Mouse (Mus musculus) kidney, embryonic 14.5 days (tissue): ENCODE measurements at regions not wholly inside any gene's neighbourhood (a gene's known extent, or its start where the extent isn't known, plus 50 kb on each side); places are given as distances from the start of the nearest gene placed in this dataset.

Experiments used
- ATAC-seq: fragments of 200-750 bp; cut with Nextera tagmentation; 2 replicates; pipeline ENCODE4 v1.8.0; 2017; ENCODE audit warnings: moderate number of reproducible peaks, mild to moderate bottlenecking, moderate TSS enrichment, moderate library complexity; ENCODE audit not compliant: low FRiP score, low TSS enrichment
- H3K27ac ChIP-seq: fragments of 300-500 bp; sonication (generic); 2 replicates; pipeline ENCODE4 v1.5.1; 2014; ENCODE audit warnings: low read depth, mild to moderate bottlenecking, low read length, moderate library complexity, mixed read lengths
- H3K27me3 ChIP-seq: fragments of 300-500 bp; sonication (generic); 2 replicates; pipeline ENCODE4 v1.6.1; 2014; ENCODE audit warnings: mild to moderate bottlenecking, low read length; ENCODE audit not compliant: control insufficient read depth, insufficient read depth
- H3K36me3 ChIP-seq: fragments of 300-500 bp; sonication (generic); 2 replicates; pipeline ENCODE4 v1.6.1; 2014; ENCODE audit warnings: low read length, mixed read lengths; ENCODE audit not compliant: control insufficient read depth, insufficient read depth
- H3K4me1 ChIP-seq: fragments of 300-500 bp; sonication (generic); 2 replicates; pipeline ENCODE4 v1.6.1; 2014; ENCODE audit warnings: low read length, mixed read lengths; ENCODE audit not compliant: control insufficient read depth, insufficient read depth
- H3K4me2 ChIP-seq: fragments of 300-500 bp; sonication (generic); replicated peaks from 2 replicates; pipeline ENCODE4 v1.6.1; 2014; ENCODE audit warnings: low read depth, mild to moderate bottlenecking, low read length
- H3K4me3 ChIP-seq: fragments of 300-500 bp; sonication (generic); 2 replicates; pipeline ENCODE4 v1.5.1; 2014; ENCODE audit warnings: mild to moderate bottlenecking, low read length
- H3K9ac ChIP-seq: fragments of 300-500 bp; sonication (generic); 2 replicates; pipeline ENCODE4 v1.6.1; 2014; ENCODE audit warnings: low read depth, mild to moderate bottlenecking, low read length, moderate library complexity
- H3K9me3 ChIP-seq: fragments of 300-500 bp; sonication (generic); 2 replicates; pipeline ENCODE4 v1.6.1; 2016; ENCODE audit warnings: low read length; ENCODE audit not compliant: control insufficient read depth
- WGBS: fragments of 180-500 bp; shearing (Covaris S2); extraction: QIAGEN DNeasy Blood & Tissue Kit; methylation state at CpG from one replicate; pipeline ENCODE4 v1.1.7; 2014; 5-methylcytosine and 5-hydroxymethylcytosine counted together

DNA sequence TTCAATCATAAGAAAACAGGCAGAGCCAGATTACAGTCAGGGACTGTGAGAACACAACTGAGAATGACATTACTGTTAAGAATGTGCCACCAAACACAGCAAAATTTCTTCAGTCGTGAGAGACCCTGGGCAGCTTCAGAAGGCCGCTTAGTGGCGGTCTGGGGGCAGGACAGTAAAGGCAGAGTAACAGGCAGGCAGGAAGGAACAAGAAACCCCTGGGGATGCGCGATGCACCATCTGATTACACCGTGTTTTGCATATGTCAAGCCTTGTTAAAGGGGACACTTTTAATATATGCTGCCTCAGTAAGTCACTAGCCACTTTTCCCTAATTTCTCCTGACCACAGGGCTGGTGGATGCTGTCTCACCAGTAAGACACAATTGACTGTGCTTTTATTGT, 120.0 kb downstream of the Rassf10 start:
- Histone ChIP-seq H3K27ac (no peak overlapping the region), H3K4me2 (no peak overlapping the region), H3K4me3 (no peak overlapping the region), H3K4me1 (peaks cover 9% of the 10 kb centered on the region; the same call in 1 of the 2 replicates), H3K36me3 (no peaks in the 10 kb centered on the region), H3K9me3 (no peaks in the 10 kb centered on the region), H3K27me3 (no peaks in the 10 kb centered on the region), H3K9ac (no peak overlapping the region)
- WGBS = 41% methylated on average over 6 of the region's 6 CpGs
- ATAC-seq = no peak

DNA sequence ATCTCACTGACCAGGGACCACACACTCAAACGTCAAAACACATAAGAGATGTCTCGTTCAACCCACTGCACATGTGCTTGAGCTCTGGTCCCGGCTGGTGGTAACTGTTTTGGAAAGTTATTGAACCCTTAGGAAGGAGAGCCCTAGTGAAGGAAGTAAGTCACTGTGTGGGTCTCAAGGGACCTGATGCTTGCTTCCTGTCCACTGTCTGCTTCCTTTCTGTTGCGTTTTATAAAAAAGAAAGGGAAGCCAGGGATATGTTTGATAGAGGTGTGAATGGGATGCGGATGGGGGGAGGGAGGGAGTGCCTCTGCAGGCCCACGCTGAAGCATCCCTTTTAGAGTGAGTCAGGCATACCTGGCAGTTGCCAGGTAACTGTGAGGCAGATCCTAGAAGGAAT, 121.6 kb downstream of the Rassf10 start:
- Histone ChIP-seq H3K4me3 (no peak overlapping the region), H3K4me2 (no peak overlapping the region), H3K9ac (no peak overlapping the region), H3K27ac (no peak overlapping the region), H3K36me3 (no peaks in the 10 kb centered on the region), H3K4me1 (peaks cover 9% of the 10 kb centered on the region; the same call in 1 of the 2 replicates), H3K27me3 (no peaks in the 10 kb centered on the region), H3K9me3 (no peaks in the 10 kb centered on the region)
- no peak for ATAC-seq
- 72% methylated on average over 6 of the region's 6 CpGs for WGBS

DNA sequence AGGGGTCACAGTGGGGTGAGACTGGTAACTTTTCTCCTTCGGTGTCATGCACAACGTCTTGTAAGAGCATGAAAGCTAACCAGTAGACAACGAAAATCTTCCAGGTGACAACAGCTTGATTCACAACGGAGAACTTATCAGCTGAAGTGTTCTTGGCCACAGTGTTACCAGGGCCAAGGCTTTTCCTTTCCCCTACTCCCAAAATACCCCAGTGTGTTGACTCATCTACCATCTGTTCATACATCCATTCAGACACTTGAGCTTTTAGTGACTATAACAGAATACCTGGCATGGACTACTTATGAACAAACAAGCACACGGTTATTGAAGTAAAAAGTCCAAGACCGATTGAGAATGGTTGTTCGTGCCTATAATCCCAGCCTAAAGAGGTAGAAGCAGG, 122.5 kb downstream of the Rassf10 start:
- Histone ChIP-seq H3K4me2 (no peak overlapping the region), H3K27me3 (no peaks in the 10 kb centered on the region), H3K27ac (no peak overlapping the region), H3K4me1 (peaks cover 4% of the 10 kb centered on the region; the same call in 1 of the 2 replicates), H3K9me3 (no peaks in the 10 kb centered on the region), H3K4me3 (no peak overlapping the region), H3K9ac (no peak overlapping the region), H3K36me3 (no peaks in the 10 kb centered on the region)
- 93% methylated on average over 7 of the region's 7 CpGs for WGBS
- no peak for ATAC-seq

DNA sequence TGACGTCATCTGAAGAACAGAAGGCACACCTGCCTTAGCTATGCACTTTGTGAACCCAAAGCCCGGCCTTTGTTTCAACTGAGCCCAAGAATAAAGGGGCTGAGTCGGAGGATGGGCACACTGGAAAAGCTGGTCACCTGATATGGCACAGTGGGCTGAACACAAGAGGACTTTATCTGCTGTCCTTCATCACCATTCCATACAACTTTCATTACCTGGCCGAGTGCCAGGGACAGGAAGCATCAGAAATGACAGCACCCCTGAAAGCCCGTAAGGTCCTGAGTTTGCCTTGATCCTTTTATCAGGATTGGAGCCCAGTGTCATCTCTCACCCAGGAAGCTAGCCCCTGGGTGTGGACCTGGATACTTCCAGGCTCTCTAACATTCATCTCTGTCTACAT, 126.1 kb upstream of the Arntl start:
- 60% methylated on average over 5 of the region's 5 CpGs for WGBS
- Histone ChIP-seq H3K4me1 (no peaks in the 10 kb centered on the region), H3K27me3 (no peaks in the 10 kb centered on the region), H3K36me3 (no peaks in the 10 kb centered on the region), H3K9ac (no peak overlapping the region), H3K27ac (no peak overlapping the region), H3K4me3 (no peak overlapping the region), H3K9me3 (no peaks in the 10 kb centered on the region), H3K4me2 (no peak overlapping the region)
- ATAC-seq = no peak

DNA sequence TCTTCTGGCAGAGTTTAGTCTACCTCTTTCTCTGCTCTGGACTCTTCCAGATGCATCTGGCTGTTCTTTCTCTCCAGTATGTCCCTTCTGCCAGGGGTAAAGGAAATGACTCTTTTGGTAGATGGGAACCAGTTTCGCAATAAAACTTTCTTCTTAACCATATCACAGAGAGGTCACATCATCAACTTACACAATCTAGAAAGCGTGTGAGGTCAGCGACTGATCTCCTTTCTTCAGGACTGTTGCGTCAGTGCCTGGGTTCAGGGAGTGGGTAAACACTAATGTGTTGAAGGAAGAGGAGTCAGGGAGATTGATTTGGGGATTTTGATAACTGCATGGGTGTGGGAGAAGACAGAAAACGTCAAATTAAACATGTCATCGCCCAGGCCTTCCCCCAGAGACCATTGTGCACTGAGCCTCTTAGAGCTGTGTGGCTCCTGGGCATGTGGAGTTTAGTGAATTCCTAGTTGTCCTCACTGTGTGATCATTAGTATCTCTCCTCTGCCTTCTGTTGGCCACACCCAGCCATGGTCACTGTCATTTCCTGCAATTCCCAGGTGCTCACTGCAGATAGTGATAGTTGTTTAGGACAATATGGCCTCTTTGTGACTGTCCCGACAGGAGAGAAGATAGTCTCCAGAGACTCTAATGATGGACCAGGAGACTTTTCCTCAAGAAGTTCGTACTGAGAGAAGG, 122.2 kb upstream of the Arntl start:
- WGBS = 79% methylated on average over 8 of the region's 8 CpGs
- H3K4me1 ChIP-seq = no peaks in the 10 kb centered on the region
- ATAC-seq = no peak
- H3K36me3 ChIP-seq = no peaks in the 10 kb centered on the region
- no peak overlapping the region for H3K9ac ChIP-seq
- H3K27ac ChIP-seq = no peak overlapping the region
- H3K9me3 ChIP-seq = no peaks in the 10 kb centered on the region
- H3K4me3 ChIP-seq = no peak overlapping the region
- H3K27me3 ChIP-seq = no peaks in the 10 kb centered on the region
- no peak overlapping the region for H3K4me2 ChIP-seq

DNA sequence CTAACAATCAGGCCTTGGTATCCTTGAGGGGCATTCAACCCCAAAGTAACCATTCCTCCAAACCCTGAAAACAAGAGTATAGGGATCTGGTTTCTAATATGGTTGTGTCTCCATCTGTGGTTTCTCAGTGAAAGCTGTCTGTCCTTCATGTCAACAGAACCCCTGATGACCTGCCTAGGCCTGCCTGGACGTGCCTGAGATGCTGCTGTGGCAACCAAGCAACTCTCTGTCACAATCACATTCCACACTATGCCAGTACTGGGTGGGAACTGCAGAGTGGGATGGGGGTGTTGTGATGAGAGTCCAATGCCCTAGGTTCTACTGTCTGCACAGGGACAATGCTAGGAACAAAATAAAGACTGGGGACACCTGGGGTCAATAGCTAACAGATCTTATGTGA, 121.1 kb upstream of the Arntl start:
- WGBS = 48% methylated on average over 1 of the region's 1 CpGs

DNA sequence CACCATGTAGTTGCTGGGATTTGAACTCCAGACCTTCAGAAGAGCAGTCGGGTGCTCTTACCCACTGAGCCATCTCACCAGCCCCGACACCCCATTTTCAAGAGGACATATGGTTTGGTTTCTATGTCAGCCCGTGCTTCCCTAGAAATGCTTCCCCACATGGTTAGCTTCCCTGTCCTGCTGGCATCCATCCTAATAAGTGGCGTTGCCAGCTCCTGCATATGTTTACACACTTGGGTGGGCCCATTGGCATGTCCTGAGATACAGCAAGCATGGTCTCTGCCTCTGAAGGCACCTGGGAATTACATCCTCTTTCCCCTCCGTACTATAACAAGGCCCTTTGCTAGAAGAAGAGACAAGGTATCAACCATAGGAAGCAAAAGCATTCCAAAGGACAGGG, 119.6 kb upstream of the Arntl start:
- Histone ChIP-seq H3K4me3 (no peak overlapping the region), H3K9me3 (no peaks in the 10 kb centered on the region), H3K9ac (no peak overlapping the region), H3K27ac (no peak overlapping the region), H3K4me2 (no peak overlapping the region), H3K27me3 (no peaks in the 10 kb centered on the region), H3K4me1 (no peaks in the 10 kb centered on the region), H3K36me3 (no peaks in the 10 kb centered on the region)
- WGBS = 95% methylated on average over 5 of the region's 5 CpGs
- ATAC-seq = no peak

More for the DNA sequence above, 121.1 kb upstream of the Arntl start:
- Histone ChIP-seq H3K4me2 (no peak overlapping the region), H3K27ac (no peak overlapping the region), H3K9me3 (no peaks in the 10 kb centered on the region), H3K9ac (no peak overlapping the region), H3K4me1 (no peaks in the 10 kb centered on the region), H3K36me3 (no peaks in the 10 kb centered on the region), H3K4me3 (no peak overlapping the region), H3K27me3 (no peaks in the 10 kb centered on the region)
- ATAC-seq = no peak

DNA sequence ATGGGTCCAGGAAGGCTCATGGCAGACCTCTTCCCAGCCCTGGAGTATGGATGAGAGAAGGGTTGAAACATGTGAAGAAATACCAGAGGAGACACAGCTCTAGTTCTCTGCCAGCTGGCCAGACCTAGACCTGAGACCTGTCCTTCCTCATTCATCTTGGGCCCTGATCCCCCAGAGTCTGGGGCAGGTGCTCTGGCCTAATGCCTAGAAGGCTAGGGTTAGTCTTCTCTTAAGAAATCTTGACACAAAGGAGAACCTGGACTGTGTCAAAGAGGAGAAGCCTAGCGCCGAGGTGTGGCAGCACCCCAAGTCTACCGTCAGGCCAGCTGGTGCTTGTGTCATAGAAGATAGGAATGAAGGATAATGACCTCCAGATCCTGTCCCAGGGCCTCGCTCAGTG, 118.2 kb upstream of the Arntl start:
- H3K9ac ChIP-seq = no peak overlapping the region
- no peaks in the 10 kb centered on the region for H3K36me3 ChIP-seq
- WGBS = 80% methylated on average over 4 of the region's 4 CpGs
- H3K27ac ChIP-seq = no peak overlapping the region
- no peak overlapping the region for H3K4me3 ChIP-seq
- no peaks in the 10 kb centered on the region for H3K27me3 ChIP-seq
- H3K4me2 ChIP-seq = no peak overlapping the region
- no peaks in the 10 kb centered on the region for H3K4me1 ChIP-seq
- H3K9me3 ChIP-seq = no peaks in the 10 kb centered on the region
- no peak for ATAC-seq

DNA sequence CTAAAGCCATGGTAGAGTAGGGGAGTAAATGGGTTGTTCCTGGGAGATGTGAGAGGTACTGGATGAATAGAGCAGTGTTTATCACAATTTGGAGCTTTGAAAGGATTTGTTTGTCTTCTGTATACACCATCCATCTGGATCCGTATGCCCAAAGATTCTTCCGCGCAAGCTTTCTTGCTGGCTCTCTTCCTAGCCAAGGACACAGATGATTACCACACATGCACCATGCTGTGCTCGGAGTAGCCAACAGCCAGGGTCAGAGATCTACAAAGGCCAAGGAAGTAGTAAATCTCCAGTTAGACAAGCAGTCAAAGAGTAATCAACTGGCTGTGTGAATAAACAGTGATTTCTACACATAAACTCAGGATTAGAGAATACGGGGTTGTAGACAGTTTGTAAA, 113.3 kb upstream of the Arntl start:
- no peak overlapping the region for H3K4me3 ChIP-seq
- H3K9ac ChIP-seq = no peak overlapping the region
- H3K4me1 ChIP-seq = no peaks in the 10 kb centered on the region
- no peak overlapping the region for H3K27ac ChIP-seq
- no peaks in the 10 kb centered on the region for H3K36me3 ChIP-seq
- no peak for ATAC-seq
- no peaks in the 10 kb centered on the region for H3K9me3 ChIP-seq
- 54% methylated on average over 5 of the region's 5 CpGs for WGBS
- no peaks in the 10 kb centered on the region for H3K27me3 ChIP-seq
- no peak overlapping the region for H3K4me2 ChIP-seq
